Mouse (Mus musculus) adipocyte (in vitro differentiated cells): ENCODE measurements around the gene Hoxd8.

Experiments used
- DNase-seq: peaks from one replicate; pipeline ENCODE4 v3.0.0-alpha.2; 2016; ENCODE audit warnings: low spot score

The Hoxd8 gene

GRCm38 (mm10) chr2:74752431-74753174, 48.2 kb downstream of the Hoxd8 start:
- no peak for DNase-seq

- DNase-seq = no peak
Observed at GRCm38 (mm10) chr2:74753175-74753523, 48.7 kb downstream of the Hoxd8 start.

- peak; percentile 59 for DNase-seq
Observed at GRCm38 (mm10) chr2:74753711-74754110, 49.3 kb downstream of the Hoxd8 start.
